Mouse (Mus musculus) erythroblast, embryonic 14.5 days (primary cell): ENCODE results near the gene Acrbp. TPM values are rescaled to one million over a fixed set of nuclear protein-coding genes. Genes with fewer than 3 reads are reported as not detected.
A peak's percentile ranks its signal among the peaks of the same experiment; 100 is the strongest.
"Not testable (repeated sequence)": the region's sequence is repeated elsewhere in the genome, so short reads cannot be mapped to it uniquely, and the experiment has no call there.

Source experiments
- H3K27me3 ChIP-seq: 2 replicates; pipeline ENCODE4 v1.6.1; 2012; ENCODE audit warnings: inconsistent platforms; ENCODE audit not compliant: control insufficient read depth
- H3K36me3 ChIP-seq: 2 replicates; pipeline ENCODE4 v1.6.1; 2012; ENCODE audit warnings: mild to moderate bottlenecking, inconsistent platforms; ENCODE audit not compliant: control insufficient read depth
- H3K4me1 ChIP-seq: 2 replicates; pipeline ENCODE4 v1.6.1; 2012; ENCODE audit warnings: inconsistent platforms; ENCODE audit not compliant: control insufficient read depth
- H3K4me3 ChIP-seq: replicated peaks from 2 replicates; pipeline ENCODE3; 2012; ENCODE audit warnings: moderate library complexity, mild to moderate bottlenecking, inconsistent platforms
- H3K9me3 ChIP-seq: 2 replicates; pipeline ENCODE4 v1.6.1; 2012; ENCODE audit warnings: low read length, inconsistent platforms, mixed read lengths; ENCODE audit not compliant: control insufficient read depth
- GATA1 ChIP-seq: IDR thresholded peaks from 2 replicates; pipeline ENCODE4 v1.6.1; 2012; ENCODE audit warnings: low read length, inconsistent platforms, mixed read lengths
- TAL1 ChIP-seq: IDR thresholded peaks from 3 replicates; pipeline ENCODE4 v1.6.1; 2012; ENCODE audit warnings: low read length, inconsistent platforms, mixed read lengths
- polyA plus RNA-seq: library from polyadenylated mRNA; stranded (reverse); fragments of >175 nt; gene quantifications from 2 replicates; pipeline ENCODE4 v1.2.3, GENCODE M21; 2012

Gene Acrbp
- 0.97 and 1.6 TPM in 2 replicates for polyA plus RNA-seq

DNA sequence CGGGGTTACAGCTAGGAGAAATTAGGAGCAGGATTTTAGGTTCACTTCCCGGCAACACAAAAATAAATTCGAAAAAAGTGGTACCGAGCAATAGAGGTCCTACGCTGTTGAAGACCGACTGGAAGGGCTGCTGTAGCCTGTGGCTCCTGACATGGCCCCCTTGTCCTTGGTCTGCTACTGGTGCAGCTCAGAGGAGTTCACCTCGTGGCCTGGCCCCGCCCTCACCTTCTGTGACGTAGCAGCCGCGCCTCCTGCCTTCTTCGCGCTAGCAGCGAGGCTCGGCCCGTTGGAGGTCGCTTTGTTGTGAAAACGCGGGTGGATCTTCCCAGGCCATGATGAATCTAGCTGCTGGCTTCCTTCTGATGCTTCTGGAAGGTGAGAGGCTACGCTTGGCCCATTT, at the start of gene Acrbp:
Acrbp (plus strand) TSS at position 12 of the 400 bp plus-strand sequence.
- Histone ChIP-seq H3K27me3 (no peaks in the 10 kb centered on the region), H3K36me3 (peaks cover 88% of the 10 kb centered on the region), H3K4me3 (no peak within 1 kb of the TSS), H3K9me3 (no peaks in the 10 kb centered on the region), H3K4me1 (peaks cover 19% of the 10 kb centered on the region)
- no peak for TF ChIP-seq TAL1
- no peak for TF ChIP-seq GATA1

- H3K4me1 ChIP-seq = peaks cover 14% of the 10 kb centered on the region
- no peak overlapping the region for H3K4me3 ChIP-seq
- no peaks in the 10 kb centered on the region for H3K9me3 ChIP-seq
- peaks cover 57% of the 10 kb centered on the region for H3K27me3 ChIP-seq
- TF ChIP-seq GATA1 (no peak), TAL1 (no peak)
- H3K36me3 ChIP-seq = no peaks in the 10 kb centered on the region
Measured at GRCm38 (mm10) chr6:125003706-125004105, 45.8 kb upstream of the Acrbp start.

DNA sequence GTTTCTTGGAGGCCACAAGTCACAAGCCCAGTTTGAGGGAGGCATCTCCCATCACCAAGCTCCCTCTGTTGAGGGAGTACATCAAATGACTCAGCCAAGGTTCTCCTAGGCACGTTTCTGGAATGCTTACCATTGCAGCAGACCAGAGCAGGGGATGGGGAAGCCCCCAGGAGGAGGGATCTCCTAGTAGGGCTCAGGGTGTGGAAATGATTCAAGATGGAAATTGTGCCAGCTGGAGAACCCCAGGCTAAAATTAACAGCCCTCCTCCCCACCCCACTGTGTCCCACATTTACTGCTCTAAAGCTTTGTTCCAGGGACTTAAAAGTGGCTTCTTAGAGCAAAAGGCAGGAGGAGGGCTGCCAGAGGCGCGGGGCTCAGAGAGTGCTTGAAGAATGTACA, 44.4 kb upstream of the Acrbp start:
- Histone ChIP-seq H3K4me3 (no peak overlapping the region), H3K27me3 (peaks cover 44% of the 10 kb centered on the region), H3K9me3 (no peaks in the 10 kb centered on the region), H3K4me1 (peaks cover 20% of the 10 kb centered on the region), H3K36me3 (peaks cover 3% of the 10 kb centered on the region; the same call in 1 of the 2 replicates)
- TF ChIP-seq TAL1 (no peak), GATA1 (no peak)

DNA sequence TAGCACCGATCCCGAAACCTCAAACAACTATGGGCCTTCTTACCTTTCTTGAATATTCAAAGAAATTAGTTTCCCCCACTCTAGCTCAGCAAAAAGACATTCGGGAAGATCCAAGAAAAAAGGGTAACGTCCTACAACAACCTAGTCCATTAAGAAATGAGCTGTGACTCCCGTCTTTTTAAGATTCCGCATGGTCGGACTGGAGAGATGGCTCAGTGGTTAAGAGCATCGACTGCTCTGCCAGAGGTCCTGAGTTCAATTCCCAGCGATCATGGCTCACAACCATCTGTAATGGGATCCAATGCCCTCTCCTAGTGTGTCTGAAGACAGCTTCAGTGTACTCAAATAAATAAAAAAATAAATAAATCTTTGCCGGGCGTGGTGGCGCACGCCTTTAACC, 41.4 kb upstream of the Acrbp start:
- H3K9me3 ChIP-seq = no peaks in the 10 kb centered on the region
- H3K4me1 ChIP-seq = peaks cover 35% of the 10 kb centered on the region
- peaks cover 29% of the 10 kb centered on the region for H3K36me3 ChIP-seq
- peak overlapping the region; percentile 93 for H3K4me3 ChIP-seq
- TF ChIP-seq GATA1 (no peak), TAL1 (no peak)
- peaks cover 14% of the 10 kb centered on the region for H3K27me3 ChIP-seq

GRCm38 (mm10) chr6:125008586-125009128, 40.8 kb upstream of the Acrbp start:
- Histone ChIP-seq H3K9me3 (no peaks in the 10 kb centered on the region), H3K4me1 (peaks cover 37% of the 10 kb centered on the region), H3K27me3 (peaks cover 8% of the 10 kb centered on the region), H3K4me3 (peak overlapping the region; percentile 93), H3K36me3 (peaks cover 35% of the 10 kb centered on the region)
- TF ChIP-seq GATA1 (no peak), TAL1 (no peak)

DNA sequence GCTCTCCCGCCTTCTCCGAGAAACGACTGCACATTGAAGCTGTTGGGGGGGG, 40.5 kb upstream of the Acrbp start, which contains the start of gene Zfp384:
Zfp384 (plus strand) TSS at position 17 of the 52 bp plus-strand sequence.
- TF ChIP-seq TAL1 (no peak), GATA1 (no peak)
- Histone ChIP-seq H3K9me3 (no peaks in the 10 kb centered on the region), H3K27me3 (peaks cover 5% of the 10 kb centered on the region), H3K4me1 (peaks cover 38% of the 10 kb centered on the region), H3K4me3 (peak within 1 kb of the TSS; percentile 93), H3K36me3 (peaks cover 38% of the 10 kb centered on the region)

GRCm38 (mm10) chr6:125009181-125010073, 40.1 kb upstream of the Acrbp start:
- peaks cover 1% of the 10 kb centered on the region for H3K27me3 ChIP-seq
- peak overlapping the region; percentile 93 for H3K4me3 ChIP-seq
- no peak for TF ChIP-seq TAL1
- no peak for TF ChIP-seq GATA1
- H3K9me3 ChIP-seq = no peaks in the 10 kb centered on the region
- peaks cover 43% of the 10 kb centered on the region for H3K36me3 ChIP-seq
- peaks cover 38% of the 10 kb centered on the region for H3K4me1 ChIP-seq

DNA sequence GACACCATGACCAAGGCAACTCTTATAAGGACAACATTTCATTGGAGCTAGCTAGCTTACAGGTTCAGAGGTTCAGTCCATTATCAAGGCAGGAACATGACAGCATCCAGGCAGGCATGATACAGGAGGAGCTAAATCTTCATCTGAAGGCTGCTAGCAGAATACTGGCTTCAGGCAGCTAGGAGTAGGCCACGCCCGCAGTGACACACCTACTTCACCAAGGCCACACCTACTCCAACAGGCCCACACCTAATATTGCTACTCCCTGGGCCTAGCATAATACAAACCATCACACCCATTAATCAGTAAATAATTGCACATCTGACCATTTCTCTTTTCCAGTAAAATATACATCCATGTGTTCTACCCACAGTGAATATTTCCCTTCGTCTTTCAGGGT, 31.8 kb upstream of the Acrbp start:
- Histone ChIP-seq H3K4me3 (no peak overlapping the region), H3K27me3 (no peaks in the 10 kb centered on the region), H3K4me1 (peaks cover 49% of the 10 kb centered on the region), H3K36me3 (peaks cover 91% of the 10 kb centered on the region), H3K9me3 (no peaks in the 10 kb centered on the region)
- TF ChIP-seq GATA1 = no peak
- TF ChIP-seq TAL1 = no peak

DNA sequence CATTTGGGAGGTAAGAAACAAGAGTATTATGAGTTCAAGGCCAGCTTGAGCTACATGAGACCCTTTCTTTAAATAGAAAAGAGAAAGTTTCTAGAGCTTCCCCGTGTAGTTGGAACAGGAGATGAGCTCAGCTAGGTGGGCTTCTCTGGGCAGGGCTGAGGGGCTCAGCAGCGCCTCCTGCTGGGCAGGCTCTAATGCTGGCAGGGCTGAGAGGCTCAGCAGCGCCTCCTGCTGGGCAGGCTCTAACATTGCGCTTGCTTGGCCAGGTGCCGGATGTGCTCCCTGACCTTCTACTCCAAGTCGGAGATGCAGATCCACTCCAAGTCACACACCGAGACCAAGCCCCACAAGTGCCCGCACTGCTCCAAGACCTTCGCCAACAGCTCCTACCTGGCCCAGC, 19.0 kb upstream of the Acrbp start:
- H3K27me3 ChIP-seq, H3K9me3 ChIP-seq, H3K4me1 ChIP-seq, H3K4me3 ChIP-seq: not testable (repeated sequence)
- peaks cover 95% of the 10 kb centered on the region for H3K36me3 ChIP-seq

DNA sequence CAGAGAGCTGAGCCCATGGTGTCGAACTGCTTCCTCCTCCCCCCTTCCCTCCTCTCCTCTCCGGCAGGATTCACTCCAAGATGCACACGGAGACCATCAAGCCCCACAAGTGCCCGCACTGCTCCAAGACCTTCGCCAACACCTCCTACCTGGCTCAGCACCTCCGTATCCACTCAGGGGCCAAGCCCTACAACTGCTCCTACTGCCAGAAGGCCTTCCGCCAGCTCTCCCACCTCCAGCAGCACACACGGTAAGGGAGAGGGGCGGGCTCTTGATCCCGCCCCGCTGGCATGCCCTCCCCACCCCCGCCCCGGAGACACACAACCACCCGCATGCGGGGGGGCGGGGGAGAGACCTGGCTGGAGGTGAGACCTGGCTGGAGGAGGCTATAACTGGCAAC, 17.9 kb upstream of the Acrbp start:
- no peak for TF ChIP-seq TAL1
- TF ChIP-seq GATA1 = no peak
- Histone ChIP-seq H3K4me1 (peaks cover 2% of the 10 kb centered on the region), H3K9me3 (no peaks in the 10 kb centered on the region), H3K36me3 (peaks cover 96% of the 10 kb centered on the region), H3K4me3 (no peak overlapping the region), H3K27me3 (no peaks in the 10 kb centered on the region)
